Mouse (Mus musculus) stomach, embryonic 16.5 days (tissue): ENCODE data around the gene Hspa2. TPM values are rescaled to one million over a fixed set of nuclear protein-coding genes. Genes with fewer than 3 reads are reported as not detected.

Experiments
- ATAC-seq: fragments of 200-750 bp; cut with Nextera tagmentation; 2 replicates; pipeline ENCODE4 v1.8.0; 2017; ENCODE audit warnings: moderate number of reproducible peaks, moderate TSS enrichment; ENCODE audit not compliant: insufficient read depth, low FRiP score
- H3K27ac ChIP-seq: fragments of 300-500 bp; sonication (generic); 2 replicates; pipeline ENCODE4 v1.5.1; 2014; ENCODE audit warnings: low read length
- H3K27me3 ChIP-seq: fragments of 300-500 bp; sonication (generic); 2 replicates; pipeline ENCODE4 v1.6.1; 2014; ENCODE audit warnings: low read length, control low read depth, mixed read lengths; ENCODE audit not compliant: control insufficient read depth, insufficient read depth
- H3K36me3 ChIP-seq: fragments of 300-500 bp; sonication (generic); 2 replicates; pipeline ENCODE4 v1.6.1; 2014; ENCODE audit warnings: low read length; ENCODE audit not compliant: control insufficient read depth, insufficient read depth
- H3K4me1 ChIP-seq: fragments of 300-500 bp; sonication (generic); 2 replicates; pipeline ENCODE4 v1.6.1; 2014; ENCODE audit warnings: low read length, control low read depth, mixed read lengths; ENCODE audit not compliant: control insufficient read depth, insufficient read depth
- H3K4me2 ChIP-seq: fragments of 300-500 bp; sonication (generic); 2 replicates; pipeline ENCODE4 v1.6.1; 2014; ENCODE audit warnings: low read depth, low read length, mixed read lengths
- H3K4me3 ChIP-seq: fragments of 300-500 bp; sonication (generic); replicated peaks from 2 replicates; pipeline ENCODE4 v1.5.1; 2014; ENCODE audit warnings: mild to moderate bottlenecking, low read length
- H3K9ac ChIP-seq: fragments of 300-500 bp; sonication (generic); 2 replicates; pipeline ENCODE4 v1.6.1; 2014; ENCODE audit warnings: low read length
- H3K9me3 ChIP-seq: fragments of 300-500 bp; sonication (generic); replicated peaks from 2 replicates; pipeline ENCODE4 v1.6.1; 2016; ENCODE audit warnings: low read length, control low read depth; ENCODE audit not compliant: control insufficient read depth
- WGBS: fragments of 180-500 bp; shearing (Covaris S2); extraction: QIAGEN DNeasy Blood & Tissue Kit; methylation state at CpG from one replicate; pipeline ENCODE4 v1.1.7; 2014; 5-methylcytosine and 5-hydroxymethylcytosine counted together
- polyA plus RNA-seq: library from polyadenylated mRNA; unstranded; fragments of >200 nt; fragmentation: Nextera tagmentation; extraction: Ambion mirVana; gene quantifications from 2 replicates; pipeline ENCODE4 v1.2.1, GENCODE M21; 2015

Gene Hspa2
- 13.6 and 15.3 TPM in 2 replicates for polyA plus RNA-seq

- Histone ChIP-seq H3K36me3 (no peaks in the 10 kb centered on the region), H3K4me2 (peak within 1 kb of the TSS; percentile 67), H3K4me3 (peak within 1 kb of the TSS; percentile 78), H3K9me3 (no peaks in the 10 kb centered on the region), H3K27me3 (peaks cover 26% of the 10 kb centered on the region), H3K27ac (peak within 1 kb of the TSS; percentile 97), H3K9ac (peak within 1 kb of the TSS; percentile 83), H3K4me1 (peaks cover 20% of the 10 kb centered on the region)
- ATAC-seq = peak; percentile 98
- under 1% methylated on average over 54 of the region's 54 CpGs for WGBS
These were observed at the start of gene Hspa2 for GRCm38 (mm10) chr12:76403886-76404537. Gene Hspa2 (plus strand): TSS chr12:76404176.

DNA sequence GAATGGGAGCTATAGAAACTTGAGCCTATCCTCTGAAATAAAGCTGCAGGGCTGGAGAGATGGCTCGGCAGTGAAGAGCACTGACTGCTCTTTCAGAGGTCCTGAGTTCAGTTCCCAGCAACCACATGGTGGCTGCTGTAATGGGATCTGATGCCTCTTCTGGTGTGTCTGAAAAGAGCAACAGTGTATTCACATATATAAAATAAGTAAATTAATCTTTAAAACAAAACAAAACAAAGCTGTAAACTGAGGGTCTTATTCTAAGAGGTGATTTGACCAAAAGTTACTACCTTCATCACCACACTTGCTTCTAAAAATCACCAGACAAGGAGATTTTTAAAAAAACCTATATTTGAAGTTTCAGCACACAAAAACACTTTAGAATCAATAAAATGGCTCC is 43.1 kb upstream of the Hspa2 start:
- 70% methylated on average over 1 of the region's 1 CpGs for WGBS
- no peak for ATAC-seq
- Histone ChIP-seq H3K4me1 (peaks cover 7% of the 10 kb centered on the region), H3K4me2 (no peak overlapping the region), H3K9ac (no peak overlapping the region), H3K9me3 (no peaks in the 10 kb centered on the region), H3K4me3 (no peak overlapping the region), H3K36me3 (no peaks in the 10 kb centered on the region), H3K27me3 (no peaks in the 10 kb centered on the region), H3K27ac (no peak overlapping the region)

- H3K27me3 ChIP-seq = no peaks in the 10 kb centered on the region
- H3K36me3 ChIP-seq = no peaks in the 10 kb centered on the region
- no peak overlapping the region for H3K4me3 ChIP-seq
- peaks cover 10% of the 10 kb centered on the region for H3K4me1 ChIP-seq
- no peak overlapping the region for H3K27ac ChIP-seq
- no peak for ATAC-seq
- H3K9me3 ChIP-seq = no peaks in the 10 kb centered on the region
- WGBS = 60% methylated on average over 9 of the region's 9 CpGs
- no peak overlapping the region for H3K4me2 ChIP-seq
- H3K9ac ChIP-seq = no peak overlapping the region
These were observed 42.3 kb upstream of the Hspa2 start for GRCm38 (mm10) chr12:76361405-76362302.

DNA sequence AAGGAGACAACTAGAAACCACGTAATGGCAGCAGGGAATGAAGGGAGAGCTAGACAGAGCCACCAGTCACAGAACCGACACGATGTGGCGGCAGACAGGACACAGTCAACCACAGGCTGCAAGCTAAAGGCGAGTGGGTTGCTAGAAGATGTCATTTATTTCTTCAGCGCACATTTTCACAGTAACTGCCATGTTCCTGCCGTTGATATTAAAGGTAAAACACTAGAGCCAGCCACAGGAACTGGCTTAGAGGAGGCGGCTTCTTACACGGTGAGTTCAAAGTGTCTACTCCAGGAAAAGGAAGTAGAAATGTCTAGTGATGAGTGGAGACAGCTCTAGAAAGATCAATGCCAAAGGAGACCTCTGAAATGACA is 41.7 kb upstream of the Hspa2 start:
- Histone ChIP-seq H3K36me3 (no peaks in the 10 kb centered on the region), H3K9me3 (no peaks in the 10 kb centered on the region), H3K27me3 (no peaks in the 10 kb centered on the region), H3K9ac (no peak overlapping the region), H3K4me2 (no peak overlapping the region), H3K4me3 (no peak overlapping the region), H3K27ac (no peak overlapping the region), H3K4me1 (peaks cover 16% of the 10 kb centered on the region)
- 72% methylated on average over 9 of the region's 9 CpGs for WGBS
- no peak for ATAC-seq

DNA sequence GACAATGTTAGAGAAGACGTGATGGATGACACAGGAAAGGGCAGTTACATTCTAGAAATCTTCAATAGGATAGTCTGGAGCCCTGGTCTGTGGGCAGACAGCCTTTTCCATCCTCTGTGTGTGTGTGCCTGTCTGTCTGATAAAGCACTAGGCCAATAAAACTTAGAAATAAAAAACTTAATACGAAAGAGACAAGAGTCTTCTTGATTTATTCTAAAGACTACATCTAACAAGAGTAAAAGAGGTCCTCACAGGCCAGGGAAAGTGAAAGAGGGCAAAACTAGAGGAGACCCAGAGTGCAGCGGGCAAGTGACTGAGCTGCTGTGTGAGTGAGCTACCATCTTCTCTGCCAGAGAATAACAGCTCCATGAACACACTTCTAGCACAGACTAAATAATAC is 37.7 kb upstream of the Hspa2 start:
- Histone ChIP-seq H3K9ac (no peak overlapping the region), H3K27me3 (no peaks in the 10 kb centered on the region), H3K4me1 (peaks cover 29% of the 10 kb centered on the region), H3K4me2 (no peak overlapping the region), H3K27ac (no peak overlapping the region), H3K36me3 (no peaks in the 10 kb centered on the region), H3K9me3 (no peaks in the 10 kb centered on the region), H3K4me3 (no peak overlapping the region)
- ATAC-seq = no peak
- WGBS = 80% methylated on average over 3 of the region's 3 CpGs

GRCm38 (mm10) chr12:76367096-76367995 is 36.6 kb upstream of the Hspa2 start:
- Histone ChIP-seq H3K4me2 (peak overlapping the region; percentile 80), H3K27ac (peak overlapping the region; percentile 46), H3K4me3 (peak overlapping the region; percentile 96), H3K9ac (peak overlapping the region; percentile 100), H3K4me1 (peaks cover 33% of the 10 kb centered on the region), H3K36me3 (no peaks in the 10 kb centered on the region), H3K27me3 (no peaks in the 10 kb centered on the region), H3K9me3 (no peaks in the 10 kb centered on the region)
- 23% methylated on average over 14 of the region's 14 CpGs for WGBS
- ATAC-seq = no peak

DNA sequence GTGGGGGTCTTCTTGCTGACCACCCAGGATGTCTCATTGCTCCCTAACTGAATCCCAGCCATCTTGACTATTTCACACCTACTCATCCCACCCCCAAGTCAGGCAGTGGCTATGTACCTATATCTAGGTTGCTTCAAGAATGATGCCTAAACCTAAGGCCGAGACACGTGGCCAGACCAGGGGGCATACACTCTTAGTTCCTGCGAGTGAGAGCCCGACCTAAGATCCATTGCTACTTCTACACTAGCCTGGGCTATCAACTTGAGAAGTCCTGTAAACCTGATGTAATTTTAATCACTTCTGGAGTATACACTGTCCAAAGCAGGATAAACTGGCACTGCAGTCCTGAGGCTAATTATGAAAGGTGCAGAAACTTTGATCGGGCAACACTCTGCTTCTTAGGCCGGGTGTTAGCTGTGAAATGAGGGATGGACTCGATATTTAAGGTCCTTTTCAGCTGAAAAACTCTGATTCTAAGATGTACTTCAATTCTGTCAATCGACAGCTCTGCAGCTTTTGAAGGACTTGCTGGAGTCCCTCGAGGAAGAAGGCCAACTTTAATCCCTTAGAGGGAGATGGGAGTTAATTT is 35.7 kb upstream of the Hspa2 start:
- Histone ChIP-seq H3K27me3 (no peaks in the 10 kb centered on the region), H3K27ac (peak overlapping the region; percentile 100), H3K9me3 (no peaks in the 10 kb centered on the region), H3K9ac (peak overlapping the region; percentile 100), H3K4me3 (peak overlapping the region; percentile 96), H3K36me3 (no peaks in the 10 kb centered on the region), H3K4me1 (peaks cover 40% of the 10 kb centered on the region), H3K4me2 (peak overlapping the region; percentile 80)
- WGBS = 13% methylated on average over 9 of the region's 9 CpGs
- ATAC-seq = no peak

DNA sequence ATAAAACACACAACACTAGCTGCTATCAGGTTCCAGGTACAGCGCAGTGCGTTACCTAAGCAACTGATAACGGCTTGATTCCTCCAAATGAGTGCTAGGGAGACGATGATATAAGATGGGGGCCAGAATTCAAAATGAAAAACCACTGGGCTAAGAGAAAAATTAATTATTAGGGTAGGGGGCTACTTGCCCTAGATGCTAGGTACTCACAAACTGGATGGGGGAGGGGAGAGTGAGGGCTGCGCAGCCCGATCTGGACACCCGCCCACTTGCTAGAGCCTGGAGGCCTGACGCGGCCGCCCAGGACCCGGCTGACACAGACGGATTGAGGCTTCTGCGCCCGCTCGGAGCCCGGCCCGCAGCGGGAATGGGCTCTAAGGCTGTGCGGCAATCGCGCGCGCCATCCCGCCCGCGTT is 35.2 kb upstream of the Hspa2 start:
- Histone ChIP-seq H3K4me3 (peak overlapping the region; percentile 96), H3K9me3 (no peaks in the 10 kb centered on the region), H3K27ac (peak overlapping the region; percentile 100), H3K9ac (peak overlapping the region; percentile 100), H3K36me3 (no peaks in the 10 kb centered on the region), H3K4me2 (peak overlapping the region; percentile 80), H3K4me1 (peaks cover 40% of the 10 kb centered on the region), H3K27me3 (no peaks in the 10 kb centered on the region)
- ATAC-seq = peak; percentile 22; the same call in 1 of the 2 replicates
- WGBS = under 1% methylated on average over 26 of the region's 26 CpGs
